Mouse (Mus musculus) left cerebral cortex, postnatal 36 days (tissue): ENCODE results near the gene Fgfr2. TPM values are rescaled to one million over a fixed set of nuclear protein-coding genes. Genes with fewer than 3 reads are reported as not detected.

Experiments used
- DNase-seq, 2 experiments: peaks; one replicate each; pipeline ENCODE4 v3.0.0; 2021 to 2022; ENCODE audit warnings: low spot score in 2 of 2, mixed read lengths in 1 of 2
- intact Hi-C: fragments of 180-260 bp; cut with DNase I; formaldehyde crosslinking; loops from one replicate; pipeline ENCODE4 v1.15.1; 2025
- total RNA-seq, 2 experiments: library from RNA; stranded (reverse); gene quantifications; 2 replicates each; pipeline ENCODE4 v1.2.3; 2021

Gene Fgfr2
- total RNA-seq, 2 experiments from 2014 or later = 41.6 to 46.6 TPM

GRCm38 (mm10) chr7:132813416-132814088, 309.6 kb downstream of the Fgfr2 start, which contains the start of gene Fam53b:
Fam53b (minus strand) TSS chr7:132813886.
- peak; percentile 80 to 83 for DNase-seq
- intact Hi-C loops = loop anchor here (5.0 to 10.0 kb wide), 5 partner anchors 39 to 239 kb away; partner anchors contain the start of genes Eef1akmt2 and Oat

- intact Hi-C loops = loop anchor here (5.0 to 10.0 kb wide), 5 partner anchors 39 to 238 kb away; partner anchors contain the start of genes Eef1akmt2 and Oat
- peak in 1 of 2 experiments; percentile 53 for DNase-seq
Measured at GRCm38 (mm10) chr7:132812619-132813415, 310.3 kb downstream of the Fgfr2 start.

DNA sequence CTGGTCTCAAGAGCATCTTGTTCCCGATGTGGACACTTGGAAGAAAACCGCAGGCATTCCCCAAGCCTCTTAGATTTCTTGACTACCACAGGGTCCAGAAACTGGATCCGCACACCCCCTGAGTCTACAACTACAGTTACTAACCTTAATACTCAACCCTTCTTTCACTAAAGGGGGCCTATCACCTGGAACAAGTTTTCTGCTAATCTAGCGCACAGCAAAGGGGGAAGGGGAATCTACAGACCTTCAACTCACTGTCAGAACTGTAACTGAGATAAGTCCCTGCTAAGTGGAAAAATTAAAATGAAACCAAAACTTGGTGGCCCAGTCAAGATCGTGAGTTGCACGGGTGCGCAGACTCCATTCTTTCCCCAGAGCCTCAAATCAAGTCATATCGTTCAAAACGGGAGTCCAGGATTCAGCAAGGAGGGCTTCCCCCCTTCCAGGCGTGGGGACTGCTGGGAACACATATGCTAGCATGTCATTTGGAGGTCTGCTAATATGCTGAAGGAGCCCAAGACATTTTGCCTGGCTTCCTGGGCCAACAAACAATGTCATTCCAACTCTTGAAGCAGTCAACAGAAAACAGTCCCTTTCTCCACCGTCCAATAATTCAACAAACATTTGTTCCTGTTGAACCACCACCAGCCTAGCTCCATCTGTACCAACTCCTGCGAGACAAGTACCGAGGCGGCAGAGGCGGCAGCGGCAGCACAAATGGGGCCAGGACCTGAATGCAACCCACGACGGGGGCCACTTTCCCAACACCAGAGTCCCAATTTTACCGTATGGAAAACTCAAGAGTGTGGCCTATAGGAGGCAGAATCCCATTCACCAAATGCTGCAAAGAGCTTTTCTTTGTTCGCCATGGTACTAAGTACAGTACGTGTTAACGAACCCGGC, 311.2 kb downstream of the Fgfr2 start:
- peak in 1 of 2 experiments; percentile 47 for DNase-seq
- intact Hi-C loops = loop anchor here (1.0 to 10.0 kb wide), 6 partner anchors 40 to 237 kb away; partner anchors contain the start of genes Eef1akmt2 and Oat

GRCm38 (mm10) chr7:132810879-132811278, 312.3 kb downstream of the Fgfr2 start:
- peak; percentile 90 to 91 for DNase-seq
- intact Hi-C loops = loop anchor here (1.0 to 10.0 kb wide), 6 partner anchors 41 to 236 kb away; partner anchors contain the start of genes Eef1akmt2 and Oat

DNA sequence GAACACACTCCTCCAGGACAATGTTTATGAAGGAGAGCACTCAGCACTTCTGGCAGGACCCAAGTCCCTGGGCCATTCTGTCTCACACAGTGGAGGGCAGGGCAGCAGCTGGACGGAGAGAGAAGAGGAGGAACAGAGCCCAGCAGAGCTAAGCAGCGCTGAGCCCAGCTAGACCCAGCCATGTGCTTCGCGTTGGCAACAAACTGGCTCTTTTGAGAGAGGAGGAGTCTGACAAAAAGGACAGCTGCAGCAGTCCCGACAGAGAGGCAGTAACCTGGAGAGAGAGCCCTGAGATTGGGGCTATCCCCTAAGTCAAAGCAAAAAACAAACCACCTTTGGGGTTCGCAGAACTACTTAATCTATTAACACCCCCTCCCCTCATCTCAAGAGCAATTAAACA, 312.8 kb downstream of the Fgfr2 start:
- intact Hi-C loops = loop anchor here (5.0 to 10.0 kb wide), 5 partner anchors 42 to 236 kb away; partner anchors contain the start of genes Eef1akmt2 and Oat
- peak; percentile 68 to 70 for DNase-seq

- peak in 1 of 2 experiments; percentile 8 for DNase-seq
- intact Hi-C loops = loop anchor here (5.0 to 10.0 kb wide), 5 partner anchors 42 to 235 kb away; partner anchors contain the start of genes Eef1akmt2 and Oat
Measured at GRCm38 (mm10) chr7:132809721-132810120, 313.4 kb downstream of the Fgfr2 start.

GRCm38 (mm10) chr7:132808841-132809682, 314.1 kb downstream of the Fgfr2 start:
- peak in 1 of 2 experiments; percentile 30 for DNase-seq
- intact Hi-C loops = no loop called here

DNA sequence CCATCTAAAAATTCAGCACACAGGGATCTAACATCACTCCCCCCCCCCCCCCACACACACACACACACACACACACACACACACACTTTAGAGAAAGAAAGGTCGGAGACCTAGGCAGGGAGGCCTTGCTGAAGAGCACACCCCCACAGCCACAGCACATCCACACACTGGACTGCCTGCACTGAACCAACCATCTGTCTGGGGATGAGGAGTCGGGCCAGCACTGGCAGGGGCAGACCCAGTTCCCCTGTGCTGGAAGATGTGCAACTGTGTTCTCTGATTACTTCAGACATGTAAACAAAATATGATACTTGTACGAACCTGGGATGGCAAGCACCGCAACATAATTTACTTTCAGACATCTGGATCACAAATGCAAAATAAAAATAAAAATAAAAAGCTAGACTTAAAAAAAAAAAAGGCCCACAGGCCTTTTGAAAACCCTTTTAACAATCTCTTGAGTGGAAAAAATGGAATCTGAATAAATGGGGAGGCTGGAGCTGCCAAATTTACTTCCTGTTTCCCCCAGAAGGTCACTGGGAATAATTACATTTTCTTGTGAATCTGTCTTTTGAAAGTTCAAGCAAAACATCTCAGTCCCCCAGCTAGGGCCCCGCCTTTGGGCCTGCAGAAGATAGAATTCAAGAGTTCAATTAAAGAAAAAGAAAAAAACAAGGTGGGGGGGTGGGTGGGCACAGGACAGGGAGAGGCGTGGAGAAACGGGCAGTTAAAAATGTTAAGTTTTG, 314.9 kb downstream of the Fgfr2 start:
- intact Hi-C loops = no loop called here
- peak in 1 of 2 experiments; percentile 4 for DNase-seq

- peak; percentile 58 to 76 for DNase-seq
- intact Hi-C loops = no loop called here
Measured at GRCm38 (mm10) chr7:132806926-132807857, 316.0 kb downstream of the Fgfr2 start.

GRCm38 (mm10) chr7:132806286-132806685, 316.9 kb downstream of the Fgfr2 start:
- DNase-seq = peak in 1 of 2 experiments; percentile 37
- intact Hi-C loops = no loop called here

DNA sequence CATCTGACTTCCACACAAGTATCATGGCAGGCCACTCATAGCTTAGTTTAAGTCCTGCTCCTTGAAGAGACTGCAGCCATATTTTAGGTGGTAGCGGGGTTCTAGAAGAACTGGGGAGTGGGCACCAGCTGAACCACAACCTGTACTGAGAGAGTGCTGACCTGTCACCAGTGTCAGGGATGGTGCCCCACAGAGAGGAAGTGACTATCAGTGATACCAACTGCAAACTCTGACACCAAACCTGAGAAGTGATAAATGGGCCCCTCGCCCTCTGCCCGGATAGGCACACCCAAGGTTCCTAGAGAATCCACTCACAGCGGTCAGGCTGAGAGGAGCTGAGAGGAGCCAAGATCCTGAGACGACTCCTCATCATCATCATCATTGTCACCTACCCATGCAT, 318.2 kb downstream of the Fgfr2 start:
- intact Hi-C loops = no loop called here
- no peak for DNase-seq

DNA sequence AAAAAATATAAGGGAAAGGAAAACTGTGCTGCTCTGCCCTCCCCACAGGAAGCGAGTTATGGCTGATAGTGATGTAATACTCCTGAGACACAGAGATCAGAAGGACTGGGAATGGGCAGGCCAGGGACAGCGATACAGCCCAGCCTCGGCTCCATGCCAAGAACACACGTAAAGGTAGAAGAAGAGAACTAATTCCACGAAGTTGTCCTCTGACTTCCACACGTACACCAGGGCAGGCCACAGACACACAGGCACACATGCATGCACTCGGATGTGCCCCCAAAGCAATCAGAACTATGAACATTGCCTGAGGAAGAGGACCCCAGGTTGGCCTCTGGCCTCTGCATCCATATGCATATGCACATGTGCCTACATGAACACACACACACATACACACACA, 318.7 kb downstream of the Fgfr2 start:
- no peak for DNase-seq
- intact Hi-C loops = no loop called here

DNA sequence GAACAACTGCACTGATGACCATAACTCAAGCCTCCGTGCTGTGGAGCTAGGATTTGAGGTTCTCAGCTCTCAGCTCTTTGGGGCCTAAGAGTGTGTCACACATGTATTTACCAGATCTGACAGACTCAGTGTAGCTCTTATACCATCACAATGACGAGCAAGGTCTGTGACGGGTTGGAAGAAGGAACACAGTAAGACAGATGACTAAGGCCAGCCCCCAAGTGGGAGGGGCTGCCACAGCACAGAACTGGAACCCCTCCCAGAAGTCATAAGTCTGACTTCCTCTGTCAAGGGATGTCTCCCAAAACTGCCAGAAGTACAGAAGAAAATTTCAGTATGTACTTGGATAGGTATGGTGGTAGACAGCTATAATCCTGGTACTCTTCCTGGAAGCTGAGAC, 319.2 kb downstream of the Fgfr2 start:
- intact Hi-C loops = no loop called here
- DNase-seq = no peak

DNA sequence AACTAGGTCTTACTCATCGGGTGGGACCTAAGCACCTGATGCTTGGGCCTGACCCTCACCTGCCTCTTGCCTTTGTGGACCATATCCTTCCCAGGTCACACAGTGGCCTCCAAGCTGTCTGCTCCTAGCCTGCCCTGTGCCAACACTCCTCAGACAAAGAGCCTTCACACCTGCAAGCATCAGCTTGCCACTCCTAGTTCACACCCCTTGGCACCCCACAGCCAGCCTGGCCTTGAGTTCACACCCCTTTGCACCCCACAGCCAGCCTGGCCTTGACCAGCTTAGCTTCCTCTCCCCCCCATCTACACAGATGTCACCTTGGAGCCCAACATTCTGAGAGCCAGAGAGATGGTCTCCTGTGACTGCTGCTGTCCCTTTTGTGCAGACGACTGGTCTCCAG, 319.8 kb downstream of the Fgfr2 start:
- DNase-seq = no peak
- intact Hi-C loops = no loop called here

GRCm38 (mm10) chr7:132802691-132803090, 320.5 kb downstream of the Fgfr2 start:
- intact Hi-C loops = no loop called here
- DNase-seq = peak in 1 of 2 experiments; percentile 3

DNA sequence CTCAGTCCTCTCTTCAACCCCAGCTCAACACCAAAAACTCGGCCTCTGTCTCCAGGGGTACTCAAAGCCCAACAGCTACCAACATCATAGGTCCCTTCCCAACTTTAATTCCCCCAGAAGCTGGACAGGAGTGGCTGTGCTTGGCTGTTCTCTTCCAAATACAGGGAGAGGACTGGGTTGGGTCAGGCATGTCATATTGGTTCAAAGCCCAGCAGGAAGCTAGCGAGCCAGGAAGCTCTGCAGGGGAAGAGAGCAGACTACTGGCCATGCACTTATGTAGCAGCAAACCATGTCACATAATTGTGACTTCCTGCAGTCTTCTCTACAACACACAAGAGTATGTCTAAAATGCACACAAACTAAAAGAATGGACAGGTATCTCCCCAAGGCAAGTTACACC, 321.1 kb downstream of the Fgfr2 start:
- peak in 1 of 2 experiments; percentile 1 for DNase-seq
- intact Hi-C loops = no loop called here

DNA sequence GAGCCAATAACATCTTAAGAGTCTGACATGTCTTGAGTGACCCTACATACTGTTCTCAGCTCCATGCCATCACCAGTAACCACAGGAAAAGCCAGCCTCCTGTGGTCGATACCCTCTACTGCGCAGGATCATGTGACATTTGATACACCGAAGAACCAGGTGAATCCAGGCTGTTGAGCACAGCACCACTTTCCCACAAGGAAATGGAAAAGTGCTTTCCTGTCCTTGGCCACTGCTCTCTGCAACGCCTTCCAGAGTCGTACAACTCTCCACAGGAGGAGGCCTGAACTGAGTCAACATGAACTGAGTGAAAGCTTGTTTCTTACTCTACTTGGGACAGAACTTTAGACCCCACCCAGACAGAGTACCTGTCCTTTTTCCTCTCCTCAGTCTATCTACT, 321.6 kb downstream of the Fgfr2 start:
- DNase-seq = peak in 1 of 2 experiments; percentile 3
- intact Hi-C loops = no loop called here
